Mouse (Mus musculus): Measurements from ENCODE around the gene Wdr25.
A peak's percentile ranks its signal among the peaks of the same experiment; 100 is the strongest.

Wdr25 gene

DNA sequence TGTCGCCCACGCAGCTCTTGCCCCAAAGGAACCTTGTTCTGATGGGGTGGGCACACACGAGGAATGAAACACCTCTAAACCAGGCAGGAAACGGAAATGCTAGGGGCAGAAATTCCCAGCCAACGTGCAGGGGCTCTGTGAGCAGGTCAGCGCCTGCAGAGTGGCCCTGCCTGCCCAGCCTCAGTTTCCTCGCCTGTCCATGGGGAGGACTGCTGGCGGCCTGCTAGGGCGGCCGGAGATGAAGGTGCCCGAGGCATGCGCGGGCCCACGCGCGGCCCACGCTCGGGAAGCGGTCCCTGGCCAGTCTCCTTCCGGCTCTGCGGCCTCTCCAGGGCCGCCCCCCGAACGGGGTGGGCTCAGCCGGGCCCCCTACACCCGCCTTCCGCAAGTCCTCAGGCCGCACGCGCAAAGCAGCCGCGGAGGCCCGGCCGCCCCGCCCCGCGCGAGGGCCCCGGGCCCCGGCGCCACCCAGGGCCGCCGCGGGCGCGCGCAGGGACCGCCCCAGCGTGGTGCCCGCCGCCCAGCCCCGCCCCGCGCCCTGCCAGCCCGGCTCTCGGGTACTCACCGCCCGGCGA lies 174.2 kb downstream of the Wdr25 start:
- peak; percentile 46 for DNase-seq (ENCODE audit: low read depth, low spot score)

DNA sequence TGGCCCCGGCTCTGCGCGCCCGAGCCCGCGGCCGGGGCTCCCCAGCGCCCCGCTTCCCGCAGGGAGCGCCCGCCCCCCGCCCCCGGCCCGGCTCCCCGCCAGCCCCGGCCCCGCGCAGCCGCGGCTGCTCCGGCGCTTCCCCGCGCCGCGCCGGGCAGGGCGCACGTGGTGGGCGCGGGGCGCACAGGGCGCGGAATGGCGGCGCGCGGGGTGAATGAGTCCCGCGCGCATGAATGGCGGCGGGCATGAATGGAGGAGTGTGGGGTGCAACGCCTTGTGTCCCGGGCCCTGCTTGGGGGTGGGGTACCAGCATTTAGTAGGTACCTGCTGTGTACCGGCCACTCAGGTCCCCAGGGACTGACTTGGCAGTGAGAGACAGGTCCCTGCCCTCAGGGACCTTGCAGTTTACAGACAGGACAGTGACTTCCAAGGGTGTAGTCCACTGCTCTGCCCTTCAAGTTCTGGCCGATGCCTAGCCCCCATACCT lies 174.8 kb downstream of the Wdr25 start, which contains the start of gene Begain:
Begain (minus strand) TSS at position 51 of the 487 bp plus-strand sequence.
- no peak for DNase-seq (ENCODE audit: low read depth, low spot score)

DNA sequence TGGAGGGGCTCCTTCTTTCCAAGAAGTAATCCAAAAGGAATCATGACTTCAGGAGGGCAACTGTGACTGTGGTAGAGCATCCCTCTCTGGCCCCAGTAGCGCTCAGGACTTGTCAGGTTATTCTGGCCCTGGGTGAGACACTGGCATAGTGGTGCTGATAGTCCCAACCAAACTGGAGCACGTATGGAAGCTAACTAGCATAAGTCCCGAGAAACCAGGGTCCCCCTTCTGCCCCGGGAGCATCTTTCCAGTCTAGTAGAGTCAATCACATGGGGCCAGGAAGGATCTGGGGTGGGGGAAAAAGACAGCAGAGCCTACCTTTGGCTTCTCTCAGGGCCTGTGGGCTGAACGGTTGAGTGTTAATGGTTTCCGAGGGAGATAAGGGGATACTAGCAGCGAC lies 175.3 kb downstream of the Wdr25 start:
- DNase-seq (ENCODE audit: low read depth, low spot score): no peak

DNA sequence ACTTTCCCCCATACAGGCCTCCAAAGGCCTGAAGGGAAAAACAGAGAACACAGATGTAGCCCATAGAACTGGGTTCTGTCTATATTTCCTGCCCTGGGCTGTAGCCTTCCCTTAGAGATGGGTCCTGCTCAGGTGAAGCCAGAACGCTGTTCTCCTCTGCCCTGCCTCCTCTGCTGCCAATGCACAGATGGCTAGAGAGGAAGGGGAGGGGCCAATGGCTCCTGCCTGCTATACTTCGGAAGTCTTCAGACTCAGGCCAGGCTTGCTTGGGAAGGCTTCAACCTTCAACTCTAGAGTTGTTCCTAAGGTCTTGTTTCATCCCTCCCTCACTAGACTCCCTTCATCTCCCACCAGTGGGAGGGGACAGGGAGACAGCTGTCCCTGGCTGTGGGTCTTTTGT lies 176.3 kb downstream of the Wdr25 start:
- no peak for DNase-seq (ENCODE audit: low read depth, low spot score)

DNA sequence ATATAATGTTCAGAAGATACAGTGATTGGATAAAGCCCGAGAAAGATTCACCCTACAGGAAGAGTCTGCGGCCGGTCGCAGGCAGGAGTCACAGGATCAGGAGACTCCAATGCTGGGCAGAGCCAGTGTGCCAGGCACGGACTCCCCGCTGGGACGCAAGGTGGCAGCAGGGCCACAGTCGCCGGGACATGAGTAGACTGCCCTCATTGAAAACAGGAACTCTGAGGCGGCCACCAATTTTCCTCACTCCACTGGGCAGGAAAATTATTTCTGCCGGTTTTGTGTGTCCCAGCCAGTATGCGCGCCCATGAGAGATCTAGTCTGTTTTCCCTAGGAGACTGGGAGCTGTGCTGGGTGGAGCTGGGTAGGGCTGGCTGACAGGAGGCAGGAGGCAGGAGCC lies 177.8 kb downstream of the Wdr25 start:
- no peak for DNase-seq (ENCODE audit: low read depth, low spot score)

DNA sequence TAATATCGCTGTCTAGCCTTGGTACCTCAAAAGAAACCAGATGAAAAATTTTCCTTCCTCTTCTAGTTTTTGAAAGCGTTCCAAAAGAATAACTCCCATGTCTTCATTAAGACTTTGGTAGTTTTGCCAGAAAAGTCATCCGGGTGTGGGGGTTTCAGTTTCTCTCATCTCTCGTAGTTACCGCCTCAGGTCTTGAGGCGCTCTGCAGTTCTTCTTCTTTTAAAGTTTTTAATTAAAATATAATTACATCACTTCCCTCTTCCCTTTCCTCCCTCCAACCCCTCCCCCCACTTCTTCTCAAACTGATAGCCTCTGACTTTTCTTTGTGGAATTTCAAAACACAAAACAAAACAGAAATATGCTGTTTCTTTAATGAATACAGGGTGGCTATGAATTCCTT lies 180.7 kb downstream of the Wdr25 start:
- no peak for DNase-seq (ENCODE audit: low read depth, low spot score)

DNA sequence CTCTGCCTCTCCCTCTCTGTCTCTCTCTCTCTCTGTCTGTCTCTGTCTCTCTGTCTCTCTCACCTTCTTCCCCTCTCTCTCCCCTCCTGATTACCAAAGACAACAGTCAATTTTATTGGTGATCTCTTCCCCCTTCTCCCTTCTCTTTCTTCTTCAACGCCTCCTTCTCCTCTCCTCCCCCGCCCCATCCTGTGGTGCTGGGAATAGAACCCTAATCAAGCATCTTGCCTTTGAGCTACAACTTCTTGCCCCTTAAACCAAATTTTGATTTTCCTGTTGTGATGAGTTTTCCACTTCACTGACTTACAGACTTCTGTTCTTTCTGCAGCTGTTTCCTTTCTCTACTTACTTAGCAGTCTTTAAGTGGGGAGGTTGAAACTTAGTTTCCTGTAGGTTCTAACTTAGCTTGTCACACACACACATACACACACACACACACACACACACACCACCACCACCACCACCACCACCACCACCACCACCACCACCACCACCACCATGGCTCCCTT lies 181.4 kb downstream of the Wdr25 start:
- DNase-seq (ENCODE audit: low read depth, low spot score): no peak

DNA sequence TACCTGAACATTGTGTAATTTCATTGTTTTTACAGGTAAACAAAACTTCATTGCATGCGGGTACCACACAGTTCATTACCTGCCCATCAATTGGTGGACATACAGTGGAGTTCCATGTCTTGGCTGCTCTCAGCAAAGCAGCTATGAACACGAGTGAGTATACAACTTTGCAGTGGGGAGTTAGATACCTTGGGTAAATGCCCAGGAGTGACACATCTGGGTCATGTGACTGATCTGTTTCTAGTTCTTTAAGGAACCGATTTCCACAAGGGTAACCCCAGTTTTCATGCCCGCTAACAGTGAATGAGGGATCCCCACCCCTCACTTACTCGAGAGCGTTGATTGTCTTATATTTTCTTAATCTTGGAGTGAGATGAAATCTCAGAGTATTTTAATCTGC lies 183.6 kb downstream of the Wdr25 start:
- DNase-seq (ENCODE audit: low read depth, low spot score): no peak
